Mouse (Mus musculus) T-helper 1 cell (primary cell): ENCODE data around the gene Rgs9.

Experiments used
- in situ Hi-C: fragments of 300-600 bp; cut with MboI, MseI; formaldehyde crosslinking; loops from one replicate; pipeline ENCODE4 v1.15.1; 2025; ENCODE audit warnings: high pct_unique_total_duplicates

Gene Rgs9

DNA sequence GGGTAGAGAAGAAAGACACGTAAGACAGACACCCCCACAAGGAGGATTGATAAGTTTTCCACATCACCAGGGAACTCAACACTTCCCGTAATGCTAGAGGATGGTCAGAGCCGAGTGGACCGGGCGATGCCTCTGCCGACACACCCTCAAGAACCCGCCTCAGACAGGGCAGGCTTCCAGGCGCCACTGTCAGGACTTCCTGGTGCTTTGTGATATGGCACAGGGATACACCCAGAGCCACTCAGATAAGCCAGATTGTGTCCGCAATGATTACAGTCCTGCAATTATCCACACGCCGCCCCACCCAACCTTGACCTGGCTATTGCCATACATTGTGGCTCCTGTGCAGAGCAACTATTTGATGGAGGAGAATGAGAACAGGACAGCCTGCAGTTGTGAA lies 117.6 kb downstream of the Rgs9 start:
- in situ Hi-C loops, result loop anchor here (25.0 kb wide), 2 partner anchors 243 to 718 kb away; no protein-coding TSS in a partner anchor

DNA sequence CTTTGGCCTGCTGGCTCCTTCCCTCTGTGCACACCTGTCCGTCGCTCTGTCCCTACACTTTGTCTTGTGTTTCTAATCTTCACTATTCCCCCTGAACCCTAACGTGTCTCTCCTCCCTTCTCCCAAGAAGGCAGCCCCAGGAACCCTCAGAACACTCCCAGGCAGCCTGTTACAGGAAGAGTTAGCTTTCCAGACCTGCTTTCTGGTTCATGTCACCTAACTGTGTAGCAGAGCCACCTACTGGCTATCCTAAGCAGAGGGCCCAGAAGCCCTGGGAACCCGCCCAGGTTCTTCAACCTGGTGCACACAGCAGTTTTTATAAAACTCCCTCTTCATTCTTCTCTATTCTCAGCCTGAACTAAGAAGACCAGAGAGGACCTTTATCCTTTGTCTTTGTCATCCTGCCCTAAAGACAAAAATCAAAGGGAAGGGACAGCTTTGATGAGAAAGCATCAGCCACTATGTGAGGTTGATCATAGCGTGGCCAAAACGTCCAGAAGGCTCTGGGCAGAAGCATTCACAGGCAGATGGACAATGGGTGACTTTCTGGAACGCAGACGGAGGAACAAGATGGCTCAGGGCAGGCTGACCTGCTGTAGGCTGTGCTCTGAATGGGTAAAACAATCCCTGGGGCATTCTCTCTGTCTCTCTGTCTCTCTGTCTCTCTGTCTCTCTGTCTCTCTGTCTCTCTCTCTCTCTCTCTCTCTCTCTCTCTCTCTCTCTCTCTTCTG lies 119.0 kb downstream of the Rgs9 start:
- in situ Hi-C loops, result loop anchor here (25.0 kb wide), 2 partner anchors 242 to 717 kb away; no protein-coding TSS in a partner anchor

DNA sequence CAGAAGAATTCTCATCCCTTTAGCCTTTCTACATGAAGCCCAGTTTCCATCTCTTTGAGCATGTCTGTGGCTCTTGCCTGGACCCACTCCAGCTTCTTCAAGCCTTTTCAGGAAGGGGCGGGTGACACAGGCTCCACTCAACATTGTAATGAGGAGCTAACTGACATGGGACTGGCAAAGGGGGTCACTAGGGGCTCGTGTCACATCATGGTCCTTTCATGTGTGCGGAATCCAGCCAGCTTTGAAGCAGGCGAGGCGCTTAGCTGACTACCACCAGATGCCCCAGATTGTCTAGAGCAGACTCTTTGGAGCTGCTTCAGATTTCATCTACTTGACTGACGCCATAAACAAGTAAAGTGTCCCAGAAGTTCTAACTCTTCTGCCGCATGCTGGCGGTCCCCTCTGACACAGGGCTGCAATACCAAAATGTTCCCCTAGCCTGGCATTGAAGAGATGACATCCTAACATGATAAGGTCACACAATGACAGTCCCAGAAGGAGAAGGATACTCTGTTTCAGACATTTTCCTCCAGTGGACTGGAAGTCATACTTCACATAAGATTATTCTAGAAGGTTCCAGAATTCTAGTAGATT lies 122.5 kb downstream of the Rgs9 start:
- in situ Hi-C loops, result loop anchor here (25.0 kb wide), 2 partner anchors 238 to 713 kb away; no protein-coding TSS in a partner anchor
